Mouse (Mus musculus) A20 (cell line): Measurements from ENCODE around the gene Mob3b.
A peak's percentile ranks its signal among the peaks of the same experiment; 100 is the strongest.

Source experiments
- DNase-seq: peaks from one replicate; pipeline ENCODE4 v3.0.0-alpha.2; 2011; ENCODE audit warnings: low read depth, low spot score

Gene Mob3b

GRCm38 (mm10) chr4:35114950-35115349 is 42.3 kb downstream of the Mob3b start:
- DNase-seq: no peak

DNA sequence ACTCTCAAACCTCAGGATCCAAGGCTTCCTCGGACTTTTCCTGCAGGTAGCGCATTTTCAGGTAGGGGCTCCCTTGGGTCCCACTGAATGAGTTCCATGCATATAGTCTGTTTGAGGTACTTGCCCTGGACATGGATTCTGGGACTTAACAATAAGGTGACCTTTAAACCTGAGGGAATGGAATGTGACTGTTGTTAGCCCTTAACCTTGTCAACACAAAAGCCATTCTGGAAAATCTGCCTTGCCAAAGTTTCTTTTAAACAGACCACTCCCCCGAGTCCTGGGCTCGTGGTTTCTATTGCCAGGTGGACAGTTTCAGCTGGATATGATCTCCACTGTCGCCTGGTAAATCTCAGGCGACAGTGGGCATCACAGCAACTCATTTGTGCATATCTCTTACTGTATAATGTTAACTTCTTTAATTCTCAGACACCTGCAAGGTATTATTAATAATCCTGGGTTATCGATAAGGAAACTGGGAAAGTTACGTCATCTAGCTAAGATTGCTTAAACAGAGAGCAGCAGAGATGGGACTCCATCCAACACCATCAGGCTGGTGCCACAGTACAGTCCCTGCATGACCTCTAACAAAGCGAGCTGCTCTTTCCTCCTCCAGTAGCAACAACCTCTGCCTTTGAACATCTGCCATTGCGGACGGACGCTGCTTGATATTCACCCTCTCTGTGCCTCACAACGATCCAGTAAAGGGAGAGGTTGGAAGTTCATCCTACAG is 43.6 kb downstream of the Mob3b start:
- DNase-seq: no peak

DNA sequence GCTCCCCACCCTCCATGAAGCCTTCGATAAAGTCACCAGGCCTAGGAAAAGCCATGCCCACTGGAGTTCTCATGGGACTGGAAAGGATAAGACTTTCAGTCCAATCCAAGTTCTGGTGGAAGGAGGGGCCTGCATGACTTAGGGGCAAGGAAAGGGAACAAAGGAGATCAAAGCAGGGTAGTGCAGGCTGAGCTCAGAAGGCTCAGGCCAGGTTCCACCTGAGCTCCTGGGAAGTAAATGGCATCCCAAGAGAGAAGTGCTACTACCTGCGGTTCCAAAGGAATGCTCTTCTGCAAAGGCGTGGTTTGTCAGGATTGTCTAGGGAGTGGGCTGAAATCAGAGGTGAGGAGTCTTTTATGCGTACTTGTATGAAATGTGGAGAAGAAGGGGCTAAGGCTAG is 44.8 kb downstream of the Mob3b start:
- no peak for DNase-seq

DNA sequence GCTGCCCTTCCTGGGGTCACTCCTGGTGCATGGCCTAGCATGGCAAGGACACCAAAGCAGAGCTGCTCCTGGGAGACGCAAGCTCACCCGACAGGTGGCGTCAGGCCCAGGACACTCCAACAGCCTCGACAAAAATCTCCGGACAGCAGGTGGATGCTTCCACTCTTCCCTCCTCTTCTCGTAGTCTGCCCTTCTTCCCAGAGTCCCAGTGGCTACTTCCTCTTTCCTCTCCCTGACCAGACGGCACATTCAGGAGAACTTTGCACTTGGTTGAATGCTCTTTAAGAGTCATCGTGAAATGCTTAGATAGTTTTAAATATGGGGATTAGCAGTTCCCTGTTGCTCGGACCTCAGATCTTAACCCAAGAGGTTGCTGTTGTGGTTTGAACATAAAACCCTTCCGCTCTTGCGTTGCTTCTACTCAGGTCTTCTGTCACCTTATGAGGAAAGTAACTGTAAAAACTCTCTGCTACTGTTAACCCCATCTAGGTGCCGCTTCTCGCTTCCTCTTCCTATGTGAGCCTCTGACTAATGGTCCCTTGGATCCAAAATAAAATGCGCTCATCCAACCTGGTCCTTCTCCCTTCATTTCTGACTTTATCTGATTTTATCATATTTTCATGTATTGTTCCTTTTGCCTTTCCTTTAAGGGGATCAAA is 52.0 kb downstream of the Mob3b start:
- DNase-seq: no peak

DNA sequence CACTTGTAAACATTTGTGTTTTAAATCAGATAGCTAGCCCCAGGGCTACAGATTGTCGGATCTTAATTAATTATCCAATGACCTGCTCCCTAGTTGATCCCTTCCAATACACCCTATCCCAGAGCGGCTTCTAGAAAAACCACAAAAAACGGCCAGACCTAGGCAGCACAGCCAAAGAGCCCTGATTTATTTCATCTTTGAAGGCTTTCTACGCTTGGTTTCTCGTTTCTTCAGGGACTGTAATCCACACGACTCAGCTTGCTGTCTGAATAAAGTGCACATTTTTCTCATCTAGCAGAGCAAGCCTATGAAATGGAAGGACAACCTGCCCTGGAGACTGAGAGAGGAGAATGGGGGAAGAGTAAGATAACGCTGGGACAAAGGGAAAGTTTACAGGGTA is 56.1 kb downstream of the Mob3b start:
- DNase-seq: no peak

GRCm38 (mm10) chr4:35099865-35100780 is 57.2 kb downstream of the Mob3b start:
- DNase-seq: no peak

DNA sequence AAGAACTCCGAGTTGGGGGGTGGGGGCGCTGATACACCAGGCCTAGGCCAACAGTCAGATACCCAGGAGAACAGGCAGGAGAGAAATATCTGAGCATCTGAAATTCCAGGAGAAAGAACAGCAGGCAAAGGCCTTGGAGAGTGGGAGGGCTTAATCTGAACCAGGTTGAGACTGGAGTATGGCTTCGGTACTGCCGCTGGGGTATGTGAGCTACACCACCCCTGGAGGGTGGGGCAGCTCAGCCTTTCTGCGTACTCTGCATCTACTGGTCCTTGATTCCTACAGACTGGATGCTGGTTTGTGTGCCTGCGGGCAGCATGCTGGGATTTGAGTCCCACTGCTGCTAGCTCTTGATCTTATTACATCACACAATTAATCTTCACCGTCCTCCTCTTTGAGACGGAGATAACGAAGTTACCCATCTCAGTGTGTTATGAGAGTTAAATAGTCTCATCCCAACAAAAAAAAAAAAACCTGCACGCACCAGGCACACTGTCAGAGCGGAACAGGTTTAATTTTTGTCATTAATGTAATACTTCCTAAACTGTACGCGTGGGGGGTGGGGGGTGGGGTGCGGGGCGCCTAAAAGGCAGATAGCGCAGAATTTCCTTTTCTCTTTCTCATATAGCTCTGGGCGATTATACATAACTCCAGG is 57.9 kb downstream of the Mob3b start:
- DNase-seq: no peak

- DNase-seq: no peak
These were observed 58.7 kb downstream of the Mob3b start for GRCm38 (mm10) chr4:35098552-35098951.

DNA sequence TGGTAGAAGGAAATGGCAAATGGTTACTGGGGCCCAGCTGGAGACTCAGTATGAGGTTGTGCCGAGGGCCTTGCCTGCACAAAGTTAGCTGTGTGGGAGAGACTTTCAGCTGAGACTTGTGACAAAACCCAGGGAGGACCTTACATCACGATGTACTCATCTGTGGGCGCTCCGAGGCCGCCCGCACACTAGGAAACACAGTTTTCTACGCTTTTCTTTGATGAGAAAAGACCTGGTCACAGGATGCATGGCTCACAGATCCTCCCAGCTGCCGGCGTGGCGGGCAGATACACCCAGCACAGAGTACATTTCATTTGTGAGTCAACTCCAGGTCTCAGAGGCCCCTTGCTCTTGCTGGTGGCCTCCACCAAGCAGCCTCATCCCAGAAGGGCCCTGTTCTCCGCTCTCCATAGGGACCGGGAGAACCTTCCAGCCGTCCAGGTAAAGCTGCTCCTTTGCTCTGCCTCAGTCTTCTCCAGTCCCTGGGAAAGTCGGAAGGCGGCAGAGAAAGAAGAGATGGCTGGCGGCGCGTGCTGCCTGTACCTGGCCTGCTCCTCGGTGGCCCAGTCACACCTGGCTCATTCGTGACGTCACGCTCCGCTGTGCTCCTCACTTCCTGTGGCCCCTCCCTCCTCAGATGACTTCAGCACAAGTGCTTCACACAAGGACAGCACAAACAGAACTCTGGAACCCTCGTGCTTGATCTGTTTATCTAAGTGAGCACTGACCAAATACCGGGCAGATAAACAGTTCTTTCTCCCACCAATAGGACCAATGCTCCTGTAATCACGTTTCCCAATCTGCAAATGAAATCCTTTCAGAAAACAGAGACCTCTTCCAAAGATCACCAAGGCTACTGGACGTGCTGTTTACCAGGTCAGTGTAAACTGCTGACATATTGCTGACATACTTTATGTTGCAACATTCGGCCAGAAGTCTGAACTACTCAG is 60.8 kb downstream of the Mob3b start:
- peak; percentile 62 for DNase-seq

GRCm38 (mm10) chr4:35092457-35092856 is 64.8 kb downstream of the Mob3b start:
- DNase-seq: no peak

- DNase-seq: no peak
These were observed 66.0 kb downstream of the Mob3b start for GRCm38 (mm10) chr4:35091157-35091784.

DNA sequence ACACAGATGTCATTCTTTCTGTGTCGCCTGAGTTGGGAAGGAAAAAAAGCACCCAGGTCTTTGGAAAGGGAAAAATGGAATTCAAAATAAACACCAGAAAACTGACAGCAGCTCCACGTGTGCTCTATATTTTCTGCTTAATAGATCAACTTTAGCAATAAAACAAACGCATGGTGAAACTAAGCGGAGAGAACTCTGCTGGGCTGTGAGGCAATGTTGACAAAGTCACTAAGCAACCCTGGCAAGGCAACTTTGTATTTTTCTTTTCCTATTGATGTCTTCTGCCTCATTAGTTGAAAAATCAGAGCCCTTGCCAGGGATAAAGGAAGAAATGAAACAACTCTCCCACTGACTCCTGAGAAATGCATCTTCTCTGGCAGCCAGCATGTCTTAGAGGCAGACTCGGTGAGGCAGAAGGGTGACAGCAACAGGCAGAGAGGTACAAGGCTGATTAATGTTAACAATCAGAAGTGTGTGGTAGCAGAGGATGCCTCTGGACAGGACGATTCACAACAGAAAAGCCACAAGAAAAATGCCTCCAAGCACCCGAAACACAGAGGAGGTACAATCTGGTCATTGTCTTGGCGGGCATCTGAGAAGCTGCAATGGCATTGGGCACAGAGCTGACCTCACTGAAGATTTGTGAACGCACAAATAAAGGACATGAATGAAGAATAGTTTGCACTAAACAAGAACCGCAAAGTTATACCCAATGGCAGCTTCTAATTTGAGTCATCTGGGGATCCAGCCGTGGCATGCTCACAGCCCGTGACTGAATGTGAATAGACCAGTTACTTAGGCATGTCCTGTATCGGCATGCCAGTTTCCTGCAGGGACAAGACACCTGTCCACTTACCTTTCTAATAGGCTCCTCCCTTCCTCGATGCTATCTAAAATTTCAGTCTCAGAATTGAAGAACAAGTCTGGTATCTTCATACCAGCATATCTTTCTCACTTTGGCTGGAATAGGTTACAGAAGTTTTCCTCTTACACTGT is 67.7 kb downstream of the Mob3b start:
- DNase-seq: no peak

DNA sequence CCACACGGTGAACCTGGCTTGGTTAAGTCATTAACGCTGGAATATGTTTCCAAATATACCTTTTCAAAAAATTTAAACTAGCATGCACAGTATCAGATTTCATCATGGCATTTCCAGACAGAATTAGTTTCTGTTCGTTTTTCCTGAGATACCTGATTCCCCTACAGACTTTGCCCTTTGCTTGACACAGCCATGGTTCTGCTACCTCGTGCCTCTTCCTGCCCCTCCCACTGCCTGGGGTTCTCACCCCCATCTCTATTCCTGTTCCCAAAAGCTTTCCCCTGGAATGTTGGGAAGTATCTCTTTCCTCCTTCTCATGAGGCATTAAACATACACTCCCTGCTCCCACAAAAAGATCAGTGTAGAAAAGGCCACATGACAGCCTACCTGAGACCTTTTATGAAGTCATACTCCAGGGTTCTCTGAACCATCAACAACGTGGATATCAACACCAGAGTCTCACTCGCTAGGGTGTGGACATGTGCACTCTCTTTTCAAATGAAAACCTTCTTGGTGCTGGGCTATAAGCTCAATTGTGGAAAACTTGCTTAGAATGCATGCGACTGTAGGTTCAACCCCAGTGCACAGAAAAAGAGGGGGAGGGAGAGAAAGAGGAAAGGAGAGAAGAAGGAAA is 71.1 kb downstream of the Mob3b start:
- no peak for DNase-seq

DNA sequence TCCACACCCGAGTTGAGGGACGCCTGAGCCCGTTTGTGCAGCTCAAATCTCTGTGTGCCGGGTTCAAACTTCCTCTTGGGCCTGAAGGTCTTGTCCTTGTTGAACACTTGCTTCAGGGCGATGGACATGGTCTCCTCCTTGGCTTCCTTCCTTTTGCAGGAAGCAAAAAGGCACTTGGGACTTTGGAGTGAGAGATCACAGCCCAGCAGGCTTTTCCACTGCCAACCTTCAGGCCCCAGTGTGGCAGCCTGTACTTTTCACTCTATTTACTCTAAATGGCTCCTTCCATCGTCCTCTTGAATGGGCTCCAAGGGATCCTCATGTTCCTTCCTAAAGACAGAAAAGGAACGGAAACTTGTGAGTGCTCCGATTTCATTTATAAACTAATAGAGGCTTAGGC is 73.2 kb downstream of the Mob3b start:
- no peak for DNase-seq

DNA sequence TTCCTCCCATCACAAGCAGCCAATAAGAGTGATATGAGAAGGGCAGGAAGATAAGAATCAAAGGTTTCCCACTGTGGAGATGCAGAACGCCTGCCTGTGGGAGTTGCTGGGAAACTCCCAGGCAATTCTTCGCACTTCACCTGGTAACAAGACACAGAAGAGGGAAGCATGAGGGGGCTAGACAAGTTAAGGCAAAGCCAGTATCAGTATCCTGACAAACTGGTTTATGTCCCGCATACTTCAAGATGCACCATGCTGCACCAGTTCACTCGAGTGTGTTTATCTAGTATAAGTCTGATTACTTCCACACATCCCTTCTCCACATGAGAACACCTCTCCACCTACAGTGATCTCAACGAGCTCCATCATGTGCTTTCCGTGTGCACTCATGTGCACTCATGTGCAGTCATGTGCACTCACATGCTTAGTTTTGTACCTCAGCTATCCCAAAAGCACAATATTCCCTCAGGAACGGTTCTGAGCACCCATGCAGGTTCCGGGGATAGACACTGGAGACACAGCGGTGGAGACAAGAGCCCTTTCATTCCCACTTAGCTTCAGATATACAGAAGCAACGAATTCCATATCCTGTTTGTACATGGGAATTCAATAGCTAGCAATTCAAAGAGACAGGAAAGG is 74.7 kb downstream of the Mob3b start:
- no peak for DNase-seq

DNA sequence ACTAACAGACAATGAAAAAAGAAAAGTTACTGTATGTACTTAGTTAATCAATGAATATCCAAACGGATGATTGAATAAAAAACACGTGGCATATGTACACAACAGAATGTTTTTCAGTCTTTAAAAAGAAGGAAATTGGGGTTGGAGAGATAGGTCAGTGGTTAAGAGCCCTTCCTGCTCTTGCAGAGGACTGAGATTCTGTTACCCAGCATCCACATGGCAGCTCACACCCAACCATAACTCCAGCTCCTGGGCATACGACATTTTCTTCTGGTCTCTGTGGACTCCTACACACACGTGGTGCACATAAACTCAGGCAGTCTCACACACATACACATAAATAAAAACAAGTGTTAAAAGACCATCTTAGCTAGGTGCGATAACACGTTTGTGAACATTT is 77.0 kb downstream of the Mob3b start:
- no peak for DNase-seq

GRCm38 (mm10) chr4:35068739-35069138 is 88.5 kb downstream of the Mob3b start:
- DNase-seq: no peak

DNA sequence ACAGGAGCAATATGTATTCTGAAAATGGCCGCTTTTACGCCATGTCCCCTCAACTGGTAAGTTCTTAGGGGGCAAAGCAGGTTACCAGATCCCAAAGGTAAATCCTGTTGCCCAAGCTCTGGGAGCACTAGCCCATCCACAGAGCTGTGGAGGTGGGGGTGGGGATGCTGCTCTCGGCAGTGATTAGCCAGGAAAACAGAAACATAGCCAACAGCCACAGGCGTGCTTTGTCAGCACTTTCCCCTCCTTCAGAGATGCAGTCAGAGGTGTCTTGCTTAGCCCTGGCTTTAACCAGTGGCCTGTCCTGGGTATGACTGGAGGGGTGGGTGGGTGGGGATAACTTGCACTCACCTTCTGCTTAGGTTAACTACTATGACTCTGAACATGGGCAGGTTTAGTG is 91.1 kb downstream of the Mob3b start:
- DNase-seq: no peak
